Mouse (Mus musculus) kidney, adult 2 months (tissue): ENCODE results near the gene Fbxl5.

ENCODE experiments used
- CTCF ChIP-seq: fragments of 200-500 bp; conservative IDR thresholded peaks from 2 replicates; pipeline ENCODE4 v1.5.1; 2011; ENCODE audit warnings: low read depth, mild to moderate bottlenecking, control low read depth, low read length, moderate library complexity, mixed read lengths; ENCODE audit not compliant: insufficient read depth, insufficient read length
- POLR2A ChIP-seq: fragments of 200-500 bp; IDR thresholded peaks from one replicate; pipeline ENCODE4 v1.6.1; 2011; ENCODE audit warnings: low read depth, low read length, control low read depth

GRCm38 (mm10) chr5:43721538-43722451 is 99.6 kb downstream of the Fbxl5 start:
- TF ChIP-seq POLR2A (no peak), CTCF (no peak)
